Mouse (Mus musculus) liver, adult 2 months (tissue): ENCODE measurements around the gene Trarg1. TPM values are rescaled to one million over a fixed set of nuclear protein-coding genes. Genes with fewer than 3 reads are reported as not detected.

Experiments
- DNase-seq: peaks from one replicate; pipeline ENCODE4 v3.0.0-alpha.2; 2011; ENCODE audit warnings: low read depth, low spot score; ENCODE audit errors: extremely low read depth
- H3K27ac ChIP-seq: fragments of 200-500 bp; replicated peaks from 2 replicates; pipeline ENCODE4 v1.5.1; 2012; ENCODE audit warnings: low read depth, mild to moderate bottlenecking, control low read depth, inconsistent platforms, low read length; ENCODE audit not compliant: insufficient read depth
- H3K27me3 ChIP-seq: fragments of 200-500 bp; 2 replicates; pipeline ENCODE4 v1.6.1; 2012; ENCODE audit warnings: mild to moderate bottlenecking, moderate library complexity, low read length, inconsistent platforms; ENCODE audit not compliant: control insufficient read depth, insufficient read depth
- H3K36me3 ChIP-seq: fragments of 200-500 bp; 2 replicates; pipeline ENCODE4 v1.6.1; 2012; ENCODE audit warnings: low read length, inconsistent platforms; ENCODE audit not compliant: control insufficient read depth, insufficient read depth
- H3K4me1 ChIP-seq: fragments of 200-500 bp; 2 replicates; pipeline ENCODE4 v1.6.1; 2011; ENCODE audit warnings: low read length; ENCODE audit not compliant: control insufficient read depth, insufficient read depth
- H3K4me3 ChIP-seq: fragments of 200-500 bp; 2 replicates; pipeline ENCODE4 v1.5.1; 2011; ENCODE audit warnings: low read depth, mild to moderate bottlenecking, control low read depth, low read length, moderate library complexity; ENCODE audit not compliant: insufficient read depth
- H3K79me2 ChIP-seq: fragments of 200-500 bp; 2 replicates; pipeline ENCODE4 v1.6.1; 2012; ENCODE audit warnings: inconsistent platforms, mild to moderate bottlenecking, low read length, moderate library complexity; ENCODE audit not compliant: control insufficient read depth, insufficient read depth
- H3K9ac ChIP-seq: fragments of 200-500 bp; 2 replicates; pipeline ENCODE4 v1.6.1; 2012; ENCODE audit warnings: low read depth, mild to moderate bottlenecking, control low read depth, inconsistent platforms, low read length
- CTCF ChIP-seq: fragments of 200-500 bp; IDR thresholded peaks from 2 replicates; pipeline ENCODE4 v1.5.1; 2011; ENCODE audit warnings: low read depth, low read length, control low read depth
- POLR2A ChIP-seq: fragments of 200-500 bp; IDR thresholded peaks from 2 replicates; pipeline ENCODE4 v1.6.1; 2011; ENCODE audit warnings: low read length, control low read depth; ENCODE audit not compliant: insufficient read depth; ENCODE audit errors: extremely low read depth
- WGBS: fragments of 180-500 bp; shearing (Covaris S2); methylation state at CpG from one replicate; pipeline ENCODE4 v1.1.7; 2018; 5-methylcytosine and 5-hydroxymethylcytosine counted together
- polyA plus RNA-seq: library from polyadenylated mRNA; depleted of rRNA; stranded (reverse); fragments of >200 nt; gene quantifications from 2 replicates; pipeline ENCODE4 v1.2.3, GENCODE M21; 2012
- total RNA-seq: library from RNA; depleted of rRNA; stranded (reverse); fragments of >200 nt; gene quantifications from 2 replicates; pipeline ENCODE4 v1.2.3, GENCODE M21; 2014

The Trarg1 gene
- total and polyA plus RNA-seq, 2 experiments: 0.09 to 0.18 TPM

- H3K36me3 ChIP-seq: no peaks in the 10 kb centered on the region
- no peak overlapping the region for H3K27ac ChIP-seq
Observed at GRCm38 (mm10) chr11:76645036-76645435, 34.6 kb upstream of the Trarg1 start.

GRCm38 (mm10) chr11:76645955-76646354 is 33.7 kb upstream of the Trarg1 start:
- no peaks in the 10 kb centered on the region for H3K4me1 ChIP-seq
- no peaks in the 10 kb centered on the region for H3K27me3 ChIP-seq
- under 1% methylated on average over 19 of the region's 19 CpGs for WGBS
- no peaks in the 10 kb centered on the region for H3K36me3 ChIP-seq
- no peak overlapping the region for H3K4me3 ChIP-seq
- no peaks in the 10 kb centered on the region for H3K79me2 ChIP-seq
- H3K9ac ChIP-seq: no peak overlapping the region
- TF ChIP-seq CTCF: peak; percentile 97
- TF ChIP-seq POLR2A: no peak
- H3K27ac ChIP-seq: no peak overlapping the region
- DNase-seq: peak; percentile 31

More at GRCm38 (mm10) chr11:76645036-76645435, 34.6 kb upstream of the Trarg1 start:
- H3K4me1 ChIP-seq: no peaks in the 10 kb centered on the region
- no peaks in the 10 kb centered on the region for H3K79me2 ChIP-seq
- TF ChIP-seq POLR2A (no peak), CTCF (no peak)
- no peaks in the 10 kb centered on the region for H3K27me3 ChIP-seq
- WGBS: 78% methylated on average over 9 of the region's 9 CpGs
- H3K9ac ChIP-seq: no peak overlapping the region
- no peak overlapping the region for H3K4me3 ChIP-seq
- no peak for DNase-seq

GRCm38 (mm10) chr11:76647062-76647461 is 32.5 kb upstream of the Trarg1 start:
- Histone ChIP-seq H3K9ac (no peak overlapping the region), H3K36me3 (no peaks in the 10 kb centered on the region), H3K27ac (no peak overlapping the region), H3K79me2 (no peaks in the 10 kb centered on the region), H3K4me3 (no peak overlapping the region), H3K4me1 (no peaks in the 10 kb centered on the region), H3K27me3 (no peaks in the 10 kb centered on the region)
- TF ChIP-seq CTCF: no peak
- TF ChIP-seq POLR2A: no peak
- 22% methylated on average over 7 of the region's 7 CpGs for WGBS
- DNase-seq: no peak

GRCm38 (mm10) chr11:76647500-76647899 is 32.1 kb upstream of the Trarg1 start:
- DNase-seq: peak; percentile 35
- Histone ChIP-seq H3K4me3 (no peak overlapping the region), H3K36me3 (no peaks in the 10 kb centered on the region), H3K9ac (no peak overlapping the region), H3K4me1 (no peaks in the 10 kb centered on the region), H3K79me2 (no peaks in the 10 kb centered on the region), H3K27me3 (no peaks in the 10 kb centered on the region), H3K27ac (no peak overlapping the region)
- peak; percentile 90 for TF ChIP-seq CTCF
- no peak for TF ChIP-seq POLR2A
- 9% methylated on average over 9 of the region's 9 CpGs for WGBS

GRCm38 (mm10) chr11:76650862-76651560 is 28.6 kb upstream of the Trarg1 start:
- TF ChIP-seq CTCF (no peak), POLR2A (no peak)
- no peaks in the 10 kb centered on the region for H3K36me3 ChIP-seq
- no peak overlapping the region for H3K9ac ChIP-seq
- no peaks in the 10 kb centered on the region for H3K4me1 ChIP-seq
- H3K4me3 ChIP-seq: no peak overlapping the region
- no peak for DNase-seq
- H3K79me2 ChIP-seq: no peaks in the 10 kb centered on the region
- WGBS: 64% methylated on average over 14 of the region's 14 CpGs
- H3K27ac ChIP-seq: no peak overlapping the region
- H3K27me3 ChIP-seq: no peaks in the 10 kb centered on the region

- H3K4me1 ChIP-seq: no peaks in the 10 kb centered on the region
- TF ChIP-seq CTCF: no peak
- TF ChIP-seq POLR2A: no peak
- H3K27me3 ChIP-seq: no peaks in the 10 kb centered on the region
- no peak for DNase-seq
- no peak overlapping the region for H3K4me3 ChIP-seq
- 66% methylated on average over 3 of the region's 3 CpGs for WGBS
- no peaks in the 10 kb centered on the region for H3K36me3 ChIP-seq
- H3K79me2 ChIP-seq: no peaks in the 10 kb centered on the region
- no peak overlapping the region for H3K27ac ChIP-seq
- H3K9ac ChIP-seq: no peak overlapping the region
Observed at GRCm38 (mm10) chr11:76652838-76653334, 26.7 kb upstream of the Trarg1 start.
